Mouse (Mus musculus): Measurements from ENCODE around the gene Ppm1l.

The Ppm1l gene

GRCm38 (mm10) chr3:69438773-69439514 is 122.3 kb downstream of the Ppm1l start:
- no peak for DNase-seq (ENCODE audit: low spot score)

GRCm38 (mm10) chr3:69440761-69441160 is 124.1 kb downstream of the Ppm1l start:
- DNase-seq (ENCODE audit: low spot score), result no peak

- no peak for DNase-seq (ENCODE audit: low spot score)
These were observed 130.3 kb downstream of the Ppm1l start for GRCm38 (mm10) chr3:69446989-69447388.

DNA sequence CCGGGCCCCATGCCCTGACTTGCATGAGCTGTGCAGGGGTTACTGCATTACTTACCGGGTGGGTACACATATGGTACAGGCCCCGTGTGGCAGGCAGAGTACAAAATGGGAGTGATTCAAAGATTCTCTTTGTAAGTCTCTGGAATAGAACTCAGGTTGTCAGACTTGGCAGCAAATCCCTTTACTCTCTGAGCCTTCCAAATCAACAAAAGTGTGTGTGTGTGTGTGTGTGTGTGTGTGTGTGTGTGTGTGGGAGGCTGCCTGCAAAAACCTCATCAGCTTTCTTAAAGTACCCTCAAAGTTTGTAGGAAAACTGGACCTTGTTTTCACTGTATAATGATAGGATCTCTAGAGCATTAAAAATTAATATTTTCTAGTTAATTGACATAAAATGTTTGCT is 132.4 kb downstream of the Ppm1l start:
- DNase-seq (ENCODE audit: low spot score), result no peak

GRCm38 (mm10) chr3:69454330-69454729 is 137.7 kb downstream of the Ppm1l start:
- no peak for DNase-seq (ENCODE audit: low spot score)

DNA sequence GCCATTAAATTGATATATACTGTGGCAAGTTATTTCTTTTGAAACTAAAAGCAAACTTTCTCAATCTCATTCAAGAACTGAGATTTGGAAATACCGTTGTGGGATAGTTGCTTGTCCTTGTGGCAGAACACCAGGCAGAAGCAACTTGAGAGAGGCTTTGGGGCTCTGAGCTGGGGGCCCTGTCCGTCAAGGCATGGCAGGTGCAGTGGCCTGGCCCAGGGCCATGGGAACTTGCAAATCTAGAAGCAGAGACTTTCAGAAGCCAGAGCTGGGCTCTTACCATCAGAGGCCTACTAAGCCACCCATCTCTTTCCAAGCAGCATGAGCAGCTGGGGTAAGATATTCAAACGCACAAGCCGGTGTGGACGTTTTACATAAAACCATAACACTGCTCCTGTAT is 139.4 kb downstream of the Ppm1l start:
- no peak for DNase-seq (ENCODE audit: low spot score)

GRCm38 (mm10) chr3:69458756-69459155 is 142.1 kb downstream of the Ppm1l start:
- DNase-seq (ENCODE audit: low spot score), result no peak

DNA sequence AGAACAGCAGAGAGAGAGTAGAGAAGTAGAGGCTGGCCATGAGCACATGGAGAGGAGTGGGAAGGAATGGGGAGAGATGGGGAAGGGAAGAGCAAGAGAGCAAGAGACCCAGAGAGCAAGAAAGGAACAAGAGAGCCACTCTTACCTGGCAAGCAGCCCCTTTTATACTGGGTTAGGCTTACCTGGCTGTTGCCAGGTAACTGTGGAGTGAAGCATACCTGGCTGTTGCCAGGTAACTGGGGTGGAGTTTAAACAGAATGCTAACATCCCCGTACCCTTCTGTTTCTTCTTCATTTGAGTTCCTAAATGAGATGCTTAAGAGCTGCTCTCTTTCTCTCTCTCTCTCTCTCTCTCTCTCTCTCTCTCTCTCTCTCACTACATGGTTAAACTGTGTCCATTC is 145.3 kb downstream of the Ppm1l start:
- DNase-seq (ENCODE audit: low spot score), result no peak

DNA sequence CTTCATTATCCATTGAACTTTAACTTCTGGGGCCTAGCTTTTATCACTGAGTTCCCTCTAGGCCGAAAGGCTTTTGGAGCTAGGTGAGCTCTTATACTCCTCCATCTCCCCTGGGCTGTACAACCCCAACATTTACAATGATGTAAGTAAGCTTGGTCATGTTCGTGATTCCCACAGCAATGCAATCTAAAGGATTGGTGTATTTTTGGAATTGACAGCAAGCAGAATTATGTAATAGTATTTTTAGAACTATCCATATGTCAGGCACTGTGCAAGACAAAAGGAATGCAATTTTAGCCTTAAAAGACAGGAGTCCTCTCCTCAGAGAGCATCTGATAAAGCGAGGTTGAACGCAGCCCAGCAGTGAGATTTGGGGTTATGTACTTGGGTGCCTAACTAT is 149.1 kb downstream of the Ppm1l start:
- no peak for DNase-seq (ENCODE audit: low spot score)

DNA sequence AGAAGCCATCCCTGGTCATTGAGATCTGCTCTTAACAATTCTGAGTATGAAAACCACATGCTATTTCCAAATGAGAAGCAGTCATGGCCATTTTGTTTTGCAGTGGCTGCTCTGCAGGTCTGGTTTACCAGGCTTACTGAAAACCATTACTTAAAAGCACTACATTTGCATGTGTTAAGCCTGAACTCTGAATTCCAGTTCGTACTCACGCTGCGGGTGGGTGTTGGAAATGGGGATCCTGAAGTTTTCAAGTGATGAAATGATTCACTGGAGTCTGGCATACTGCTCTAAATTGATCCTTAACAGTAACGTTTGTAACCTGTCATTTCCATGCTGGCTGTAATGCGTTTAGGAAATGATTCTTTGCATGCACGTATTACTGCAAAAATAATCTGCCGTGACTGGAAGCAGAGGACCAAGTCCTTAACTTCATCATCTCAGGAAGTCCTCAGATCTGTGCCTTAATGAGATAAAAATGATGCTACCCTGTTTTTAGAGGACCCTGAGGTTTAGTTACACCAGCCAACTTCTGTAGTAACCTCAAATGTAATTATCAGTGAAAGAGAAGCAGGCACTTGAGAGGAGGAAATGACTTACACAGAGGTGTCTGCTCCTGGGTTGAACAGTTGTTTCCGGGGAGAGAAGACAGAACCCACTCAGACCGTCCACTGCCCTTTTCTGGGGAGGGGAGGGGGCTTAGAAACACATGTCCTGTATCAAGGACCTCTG is 151.8 kb downstream of the Ppm1l start:
- DNase-seq (ENCODE audit: low spot score), result no peak

- no peak for DNase-seq (ENCODE audit: low spot score)
These were observed 152.9 kb downstream of the Ppm1l start for GRCm38 (mm10) chr3:69469463-69470141.

DNA sequence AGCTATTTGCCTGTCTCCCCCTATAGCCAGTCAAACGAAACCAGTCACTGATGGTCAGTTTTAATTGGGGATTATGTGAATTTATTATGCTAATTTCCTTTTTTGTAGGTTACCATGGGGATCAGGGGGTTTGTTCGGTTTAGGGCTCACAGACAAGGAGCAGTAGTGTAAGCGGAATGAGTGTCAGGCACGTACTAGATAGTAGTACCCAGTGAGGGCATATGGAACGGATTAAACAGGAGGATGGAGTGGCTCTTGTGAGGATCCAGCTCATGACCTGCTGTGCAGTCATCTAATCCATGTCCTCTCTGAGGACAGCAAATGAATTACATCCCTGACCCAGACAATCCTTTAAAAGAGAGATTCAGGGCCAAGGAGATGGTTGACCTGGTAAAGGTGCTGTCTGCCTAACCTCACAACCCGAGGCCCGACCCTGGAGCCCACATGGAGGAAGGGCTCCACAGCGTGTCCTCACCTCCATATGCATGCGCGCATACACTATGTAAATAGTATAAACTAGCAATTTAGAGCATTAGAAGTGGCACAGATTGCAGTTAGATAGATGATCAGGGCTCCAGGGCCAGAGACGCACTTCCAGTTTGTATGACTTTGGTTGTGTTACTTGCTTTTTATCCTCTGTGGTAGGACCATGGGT is 153.6 kb downstream of the Ppm1l start:
- DNase-seq (ENCODE audit: low spot score), result no peak

GRCm38 (mm10) chr3:69475850-69476450 is 159.3 kb downstream of the Ppm1l start:
- no peak for DNase-seq (ENCODE audit: low spot score)

DNA sequence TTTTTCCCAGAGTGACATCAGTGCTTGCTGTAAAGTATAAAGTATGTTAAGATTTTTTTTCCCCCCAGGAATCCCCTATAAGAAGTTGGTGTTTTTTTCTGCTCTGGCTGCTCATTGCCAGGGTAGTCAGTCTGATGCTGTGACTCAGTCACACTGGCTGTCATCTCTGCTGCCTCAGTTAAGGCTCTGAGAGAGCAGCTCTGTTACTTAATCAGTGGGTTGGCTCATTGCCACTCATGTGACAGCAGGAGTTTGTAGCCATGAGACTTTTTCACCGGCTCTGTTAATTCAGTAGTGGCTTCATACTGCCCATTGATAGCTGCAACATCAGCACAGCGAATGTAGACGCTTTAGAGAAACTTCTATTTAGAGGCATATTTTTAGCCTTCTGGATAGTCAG is 163.3 kb downstream of the Ppm1l start:
- DNase-seq (ENCODE audit: low spot score), result no peak

GRCm38 (mm10) chr3:69481835-69482234 is 165.2 kb downstream of the Ppm1l start:
- DNase-seq (ENCODE audit: low spot score), result no peak

- DNase-seq (ENCODE audit: low spot score), result no peak
These were observed 167.4 kb downstream of the Ppm1l start for GRCm38 (mm10) chr3:69484006-69484574.

GRCm38 (mm10) chr3:69484582-69484981 is 167.9 kb downstream of the Ppm1l start:
- no peak for DNase-seq (ENCODE audit: low spot score)

DNA sequence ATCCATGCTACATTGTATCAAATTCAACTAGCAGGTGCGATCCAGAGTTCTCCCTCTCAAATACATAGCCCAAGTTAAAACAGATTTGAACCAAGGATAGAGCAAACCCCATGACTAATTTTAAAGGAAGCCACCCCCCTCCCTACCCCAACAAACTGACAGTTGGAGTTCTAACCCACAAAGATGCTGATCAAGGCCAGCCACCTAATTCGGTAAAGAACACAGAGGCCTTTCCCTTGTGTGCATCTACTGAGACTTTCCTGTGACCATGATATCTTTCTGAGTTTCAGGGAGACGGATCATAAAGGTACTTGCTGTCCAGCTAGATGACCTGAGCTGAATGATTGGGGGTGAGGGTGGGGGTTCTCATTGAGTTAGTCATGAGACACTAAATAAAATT is 168.7 kb downstream of the Ppm1l start:
- no peak for DNase-seq (ENCODE audit: low spot score)

- DNase-seq (ENCODE audit: low spot score), result no peak
These were observed 169.1 kb downstream of the Ppm1l start for GRCm38 (mm10) chr3:69485756-69486155.

DNA sequence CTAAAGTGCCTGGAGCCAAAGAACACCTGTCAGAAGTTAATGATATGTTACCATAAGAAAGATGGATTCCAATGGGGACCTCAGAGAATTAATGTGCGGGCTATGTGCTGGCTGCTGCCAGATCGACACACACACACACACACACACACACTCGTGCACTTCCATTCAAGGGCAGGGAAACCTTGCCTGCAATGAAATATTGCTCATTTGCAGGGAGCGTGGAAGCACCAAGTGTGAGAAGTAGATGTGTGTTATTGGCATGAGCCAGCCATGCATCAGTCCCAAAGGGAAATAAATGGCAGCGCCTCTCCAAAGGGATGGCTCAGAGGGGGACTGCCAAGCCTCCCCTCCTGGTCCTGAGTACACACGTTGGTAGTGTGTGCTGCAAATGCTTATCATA is 170.8 kb downstream of the Ppm1l start:
- no peak for DNase-seq (ENCODE audit: low spot score)

GRCm38 (mm10) chr3:69489669-69490068 is 173.0 kb downstream of the Ppm1l start:
- no peak for DNase-seq (ENCODE audit: low spot score)

Measured in ovary, postnatal 36 days (tissue).